7 mouse cellular contexts compared by ENCODE assay signal in the genomic region with DNA sequence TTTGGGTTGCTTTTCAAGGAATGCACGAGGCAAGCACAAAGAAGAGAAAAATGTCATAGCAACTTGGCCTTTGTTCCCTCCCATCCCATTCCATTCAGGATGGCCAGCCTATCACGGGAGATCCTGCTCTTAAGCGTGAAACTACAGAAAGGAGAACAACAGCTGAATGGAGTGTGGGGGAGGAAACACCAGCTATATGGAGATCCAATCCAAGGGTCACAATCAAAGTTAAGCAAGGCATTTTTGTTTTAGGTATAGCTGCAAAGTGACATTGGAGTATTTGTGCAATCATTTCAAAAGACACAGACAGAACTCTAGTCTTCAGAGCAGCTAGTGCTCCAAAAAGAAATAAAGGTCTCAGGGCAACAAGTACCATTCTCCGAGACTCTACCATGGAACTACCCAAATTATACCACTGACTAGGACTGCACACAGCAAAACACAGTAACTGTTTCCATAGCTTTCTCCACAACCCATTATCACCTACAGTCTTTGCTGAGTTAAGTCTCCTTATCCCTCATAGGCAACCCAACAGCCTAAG. TPM values are rescaled to one million over a fixed set of nuclear protein-coding genes. Genes with fewer than 3 reads are reported as not detected.
DNase-seq lines count a peak whose midpoint lies in the region; ATAC-seq and TF ChIP-seq lines count a peak whose summit lies in the region.

No protein-coding gene starts in this region.

- H3K4me1 ChIP-seq in E14TG2a.4 (replicated peaks; ENCODE audit: low read depth, low read length), result peaks cover 69% of the 10 kb centered on the region
- peaks cover 56% of the 10 kb centered on the region for H3K4me1 ChIP-seq in G1E (ENCODE audit: insufficient read depth, low read depth, low read length)
- peaks cover 53% of the 10 kb centered on the region for H3K4me1 ChIP-seq in liver, embryonic 11.5 days (replicated peaks; ENCODE audit: control insufficient read depth, insufficient read depth, low read length)

- H3K4me3 ChIP-seq in E14TG2a.4 (replicated peaks; ENCODE audit: low read length), result peak overlapping the region; percentile 92
- H3K4me3 ChIP-seq in G1E (ENCODE audit: low read depth, low read length), result peak overlapping the region; percentile 87
- H3K4me3 ChIP-seq in liver, embryonic 11.5 days (ENCODE audit: low read depth, low read length), result peak overlapping the region; percentile 100

- H3K27ac ChIP-seq in liver, embryonic 11.5 days (ENCODE audit: low read depth, low read length), result peak overlapping the region; percentile 97; the same call in 1 of the 2 replicates

- no peak for DNase-seq in G1E (ENCODE audit: low spot score)
- DNase-seq in liver, embryonic 11.5 days (ENCODE audit: low spot score), result no peak
- DNase-seq in testis, postnatal 14 days (ENCODE audit: low spot score), result no peak
- DNase-seq in natural killer cell, adult 2 months (ENCODE audit: low spot score in 2 of 2), result no peak
- no peak for DNase-seq in left cerebral cortex, postnatal 10 days (ENCODE audit: extremely low spot score in 1 of 2, low spot score in 2 of 2)

- no peak for ATAC-seq in G1E (ENCODE audit: extremely low read depth, insufficient number of reproducible peaks, low FRiP score, poor library complexity, severe bottlenecking)
- peak; percentile 25 for ATAC-seq in granulocyte monocyte progenitor cell, adult 5-6 weeks (replicated peaks; ENCODE audit: poor library complexity, severe bottlenecking)
- no peak for ATAC-seq in liver, embryonic 11.5 days (replicated peaks; ENCODE audit: low FRiP score)

- 21% methylated on average over 4 of the region's 4 CpGs for whole genome bisulfite sequencing in liver, embryonic 11.5 days

- peak overlapping the region; percentile 77 for H3K4me2 ChIP-seq in liver, embryonic 11.5 days

- peak overlapping the region; percentile 100 for H3K9ac ChIP-seq in liver, embryonic 11.5 days (ENCODE audit: low read depth, low read length)

- TF ChIP-seq CTCF in E14TG2a.4 (conservative IDR thresholded peaks at IDR 0.05; ENCODE audit: low read length), result no peak
- TF ChIP-seq CTCF in G1E (IDR thresholded peaks at IDR 0.05; ENCODE audit: low read depth, low read length), result no peak

- H3K27me3 ChIP-seq in E14TG2a.4 (ENCODE audit: insufficient read depth, low read length) (no peaks in the 10 kb centered on the region), G1E (ENCODE audit: insufficient read depth, low read length) (no peaks in the 10 kb centered on the region)
- H3K27me3 ChIP-seq in liver, embryonic 11.5 days (replicated peaks; ENCODE audit: control insufficient read depth, insufficient read depth, low read length), result no peaks in the 10 kb centered on the region

- peaks cover 25% of the 10 kb centered on the region for H3K36me3 ChIP-seq in E14TG2a.4 (ENCODE audit: insufficient read depth, low read length)
- H3K36me3 ChIP-seq in G1E (replicated peaks), result peaks cover 24% of the 10 kb centered on the region
- no peaks in the 10 kb centered on the region for H3K36me3 ChIP-seq in liver, embryonic 11.5 days (ENCODE audit: control insufficient read depth, insufficient read depth, low read length)

- intact Hi-C loops in left cerebral cortex, postnatal 10 days (cut with DNase I), result loop anchor here (5.0 kb wide), 2 partner anchors 62 to 133 kb away; a partner anchor contains a TSS

- H3K9me3 ChIP-seq in E14TG2a.4 (ENCODE audit: low read length), result no peaks in the 10 kb centered on the region
- H3K9me3 ChIP-seq in G1E (replicated peaks), result peaks cover 4% of the 10 kb centered on the region; the same call in 1 of the 2 replicates
- no peaks in the 10 kb centered on the region for H3K9me3 ChIP-seq in liver, embryonic 11.5 days (ENCODE audit: control insufficient read depth, low read length)

RNA-seq across cellular contexts. Expression of a gene that starts 1.9 kb away (rescaled TPM):
- total RNA-seq in G1E (2014; fragmentation: Nextera tagmentation) (115 and 128 TPM in 2 replicates), G1E (2017) (51.5 and 57.3 TPM in 2 replicates)
- 90.7 and 96.3 TPM in 2 replicates for polyA plus RNA-seq in G1E (2012)
- total RNA-seq in granulocyte monocyte progenitor cell, adult 5-6 weeks (2014; fragmentation: Nextera tagmentation), result 86.3 and 104 TPM in 2 replicates
- 63.3 and 63.9 TPM in 2 replicates for total RNA-seq in granulocyte monocyte progenitor cell, adult 5-6 weeks (2017)
- polyA plus RNA-seq in liver, embryonic 11.5 days (2014; fragmentation: Nextera tagmentation; extraction: Ambion mirVana), result 49.2 and 53.8 TPM in 2 replicates
- 100 to 1,000 TPM; 137 to 138 TPM for total RNA-seq in left cerebral cortex, postnatal 10 days (2021)

RNA-seq across cellular contexts. Expression of a gene that starts 22.6 kb away (rescaled TPM):
- total RNA-seq in G1E (2014; fragmentation: Nextera tagmentation) (11.7 and 14.2 TPM in 2 replicates), G1E (2017) (36.7 and 40.2 TPM in 2 replicates)
- polyA plus RNA-seq in G1E (2012), result 20.9 and 22.6 TPM in 2 replicates
- 29.5 and 40.3 TPM in 2 replicates for total RNA-seq in granulocyte monocyte progenitor cell, adult 5-6 weeks (2014; fragmentation: Nextera tagmentation)
- total RNA-seq in granulocyte monocyte progenitor cell, adult 5-6 weeks (2017), result 47.3 and 65.5 TPM in 2 replicates
- 41.3 and 46.0 TPM in 2 replicates for polyA plus RNA-seq in liver, embryonic 11.5 days (2014; fragmentation: Nextera tagmentation; extraction: Ambion mirVana)
- 10 to 100 TPM; 70.4 to 71.3 TPM for total RNA-seq in left cerebral cortex, postnatal 10 days (2021)
